Mouse (Mus musculus): ENCODE results near the gene Cep164. TPM values are rescaled to one million over a fixed set of nuclear protein-coding genes. Genes with fewer than 3 reads are reported as not detected.
"Not testable (repeated sequence)": the region's sequence is repeated elsewhere in the genome, so short reads cannot be mapped to it uniquely, and the experiment has no call there.

Gene Cep164
- polyA plus RNA-seq, 1 experiment from 2014 or later, result 12.9 TPM

DNA sequence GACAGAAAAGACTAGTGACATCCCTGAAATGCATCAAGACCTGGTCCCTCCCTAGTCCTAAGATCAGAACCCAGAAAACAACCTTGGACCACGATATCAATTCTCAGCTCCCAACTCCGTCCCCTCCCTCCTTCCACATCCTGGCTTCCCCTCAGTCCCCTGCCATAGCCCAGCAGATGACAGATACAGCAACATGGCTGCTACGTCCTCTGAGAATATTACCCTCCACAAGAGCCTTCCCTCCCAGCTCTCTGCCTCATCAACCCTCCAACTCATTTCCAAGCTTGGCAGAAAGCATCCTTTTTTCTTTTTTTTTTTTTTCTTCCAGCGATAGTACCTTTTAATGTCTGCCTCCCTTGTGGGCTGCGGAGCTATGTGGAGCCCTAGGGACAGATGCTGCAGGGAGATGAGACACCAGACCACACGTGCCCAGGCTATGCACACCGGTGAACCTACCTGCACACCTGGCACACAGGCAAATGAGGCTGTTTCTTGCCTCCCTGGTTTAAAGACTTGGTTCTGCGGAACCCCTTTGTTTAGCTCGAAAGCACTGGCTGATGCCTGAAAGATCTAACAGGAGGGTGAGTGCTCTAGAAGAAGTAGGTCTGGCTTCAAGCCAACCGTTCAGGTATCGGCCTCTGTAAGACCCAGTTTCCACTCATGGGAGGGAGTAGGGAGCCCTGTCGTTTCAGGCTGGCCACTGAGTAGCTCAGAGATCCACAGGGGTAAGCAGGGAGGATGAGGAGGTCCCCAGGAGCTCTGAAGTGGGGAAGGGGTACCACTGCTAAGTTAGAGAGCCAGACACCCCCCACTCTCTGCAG, 45.0 kb downstream of the Cep164 start:
- no peaks in the 10 kb centered on the region for H3K9me3 ChIP-seq (replicated peaks)
- peaks cover 16% of the 10 kb centered on the region for H3K36me3 ChIP-seq
- no peak overlapping the region for H3K4me3 ChIP-seq (replicated peaks)
- peaks cover 20% of the 10 kb centered on the region for H3K4me1 ChIP-seq
- H3K9ac ChIP-seq (replicated peaks), result no peak overlapping the region
- no peaks in the 10 kb centered on the region for H3K27me3 ChIP-seq (replicated peaks)
- peak; percentile 79 for ATAC-seq (ENCODE audit: low FRiP score)
- no peak overlapping the region for H3K4me2 ChIP-seq
- peak overlapping the region; percentile 78 for H3K27ac ChIP-seq (replicated peaks)
- 62% methylated on average over 12 of the region's 12 CpGs for WGBS

GRCm38 (mm10) chr9:45779201-45779600, 49.3 kb downstream of the Cep164 start:
- Histone ChIP-seq H3K4me1 (peaks cover 19% of the 10 kb centered on the region), H3K9ac (replicated peaks) (no peak overlapping the region), H3K36me3 (peaks cover 31% of the 10 kb centered on the region), H3K4me3 (replicated peaks) (no peak overlapping the region), H3K27me3 (replicated peaks) (no peaks in the 10 kb centered on the region), H3K4me2 (no peak overlapping the region), H3K9me3 (replicated peaks) (no peaks in the 10 kb centered on the region), H3K27ac (replicated peaks) (no peak overlapping the region)
- WGBS, result 83% methylated on average over 6 of the region's 6 CpGs
- ATAC-seq (ENCODE audit: low FRiP score), result no peak

DNA sequence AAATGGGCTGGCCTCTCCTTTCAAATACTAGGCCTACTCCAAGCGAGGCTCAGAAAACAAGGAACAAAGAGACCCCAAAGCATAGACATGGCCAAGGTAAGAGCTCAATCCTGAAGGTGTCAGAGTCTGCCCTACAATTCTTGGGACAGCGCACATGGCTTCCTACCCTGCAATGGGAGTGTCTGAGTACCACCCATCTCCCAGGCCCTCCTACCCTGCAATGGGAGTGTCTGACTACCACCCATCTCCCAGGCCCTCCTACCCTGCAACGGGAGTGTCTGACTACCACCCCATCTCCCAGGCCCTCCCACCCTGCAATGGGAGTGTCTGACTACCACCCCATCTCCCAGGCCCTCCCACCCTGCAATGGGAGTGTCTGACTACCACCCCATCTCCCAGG, 52.3 kb downstream of the Cep164 start:
- ATAC-seq (ENCODE audit: low FRiP score); H3K4me3 ChIP-seq (replicated peaks); H3K4me2 ChIP-seq; H3K27me3 ChIP-seq (replicated peaks); H3K9me3 ChIP-seq (replicated peaks); H3K4me1 ChIP-seq; H3K9ac ChIP-seq (replicated peaks); H3K27ac ChIP-seq (replicated peaks): not testable (repeated sequence)
- H3K36me3 ChIP-seq, result peaks cover 58% of the 10 kb centered on the region
- WGBS, result 66% methylated on average over 3 of the region's 3 CpGs

- WGBS, result 93% methylated on average over 6 of the region's 6 CpGs
- Histone ChIP-seq H3K4me3 (replicated peaks) (no peak overlapping the region), H3K27ac (replicated peaks) (no peak overlapping the region), H3K27me3 (replicated peaks) (no peaks in the 10 kb centered on the region), H3K36me3 (peaks cover 73% of the 10 kb centered on the region), H3K4me2 (no peak overlapping the region), H3K9me3 (replicated peaks) (no peaks in the 10 kb centered on the region), H3K4me1 (no peaks in the 10 kb centered on the region), H3K9ac (replicated peaks) (no peak overlapping the region)
- ATAC-seq (ENCODE audit: low FRiP score), result no peak
Measured at GRCm38 (mm10) chr9:45774088-45774487, 54.4 kb downstream of the Cep164 start.

DNA sequence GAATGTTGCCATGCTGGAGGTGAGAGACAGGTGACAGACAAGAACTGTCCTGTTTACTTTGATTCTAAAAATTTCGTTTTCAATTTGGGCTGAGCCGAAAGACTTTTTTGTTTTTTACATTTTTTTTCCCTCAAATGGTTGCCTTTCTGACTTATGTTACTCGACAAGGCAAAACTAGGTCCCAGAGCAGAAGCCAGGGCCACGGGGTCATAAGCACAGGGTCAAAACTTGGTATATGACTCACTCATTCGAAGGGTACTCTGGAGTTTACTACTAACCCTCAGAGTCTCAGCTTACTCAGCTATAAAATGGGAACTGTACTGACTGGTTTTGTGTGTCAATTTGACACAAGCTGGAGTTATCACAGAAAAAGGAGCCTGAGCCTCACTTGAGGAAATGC, 58.9 kb downstream of the Cep164 start:
- Histone ChIP-seq H3K9me3 (replicated peaks) (no peaks in the 10 kb centered on the region), H3K27me3 (replicated peaks) (no peaks in the 10 kb centered on the region), H3K4me1 (no peaks in the 10 kb centered on the region), H3K36me3 (peaks cover 56% of the 10 kb centered on the region), H3K9ac (replicated peaks) (no peak overlapping the region), H3K4me2 (no peak overlapping the region), H3K4me3 (replicated peaks) (no peak overlapping the region), H3K27ac (replicated peaks) (no peak overlapping the region)
- WGBS, result 96% methylated on average over 5 of the region's 5 CpGs
- no peak for ATAC-seq (ENCODE audit: low FRiP score)

DNA sequence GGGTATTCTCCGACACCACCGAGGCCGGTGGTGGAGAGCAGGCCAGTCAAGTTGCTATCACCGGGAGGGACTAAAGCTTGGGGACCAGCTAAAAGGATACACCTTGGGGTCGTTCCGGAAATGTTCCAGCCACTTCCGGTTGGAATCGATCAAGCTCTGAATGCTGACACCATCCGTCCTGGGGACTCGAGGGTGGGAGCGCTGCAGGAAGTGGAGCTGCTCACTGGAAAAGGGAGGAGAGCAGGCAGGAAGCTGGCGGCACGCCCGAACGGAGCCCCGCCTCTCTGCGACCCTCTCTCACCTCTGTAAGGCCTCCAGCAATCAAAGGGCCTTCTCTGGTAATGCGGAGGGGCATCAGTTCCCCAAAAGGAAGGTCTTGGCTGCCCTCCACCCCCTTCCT, 60.1 kb downstream of the Cep164 start:
- Histone ChIP-seq H3K9me3 (replicated peaks) (no peaks in the 10 kb centered on the region), H3K4me2 (no peak overlapping the region), H3K27me3 (replicated peaks) (no peaks in the 10 kb centered on the region), H3K9ac (replicated peaks) (no peak overlapping the region), H3K4me1 (no peaks in the 10 kb centered on the region), H3K27ac (replicated peaks) (no peak overlapping the region), H3K4me3 (replicated peaks) (no peak overlapping the region), H3K36me3 (peaks cover 45% of the 10 kb centered on the region)
- WGBS, result 90% methylated on average over 18 of the region's 18 CpGs
- no peak for ATAC-seq (ENCODE audit: low FRiP score)

DNA sequence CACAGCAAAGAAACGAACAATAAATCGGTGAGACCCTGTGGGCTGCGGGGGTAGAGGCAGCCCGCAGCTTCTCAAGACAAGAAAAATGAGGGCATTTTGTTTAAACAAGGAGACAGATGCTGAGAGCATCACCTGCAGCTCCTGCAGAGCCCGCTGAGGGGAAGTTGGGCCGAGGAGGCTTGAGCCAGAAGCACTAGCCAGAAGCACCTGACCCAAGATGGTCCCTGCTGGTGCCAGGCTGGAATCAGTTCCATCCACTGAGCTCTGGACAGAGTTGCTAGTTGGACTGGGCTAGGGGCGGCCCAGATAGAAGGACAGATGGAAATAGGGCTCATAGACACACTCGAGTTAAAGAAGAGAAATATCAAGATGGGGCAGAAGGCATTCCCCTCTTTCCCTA, 61.3 kb downstream of the Cep164 start:
- 87% methylated on average over 8 of the region's 8 CpGs for WGBS
- no peak overlapping the region for H3K9ac ChIP-seq (replicated peaks)
- no peak overlapping the region for H3K27ac ChIP-seq (replicated peaks)
- H3K36me3 ChIP-seq, result peaks cover 36% of the 10 kb centered on the region
- no peak for ATAC-seq (ENCODE audit: low FRiP score)
- H3K9me3 ChIP-seq (replicated peaks), result no peaks in the 10 kb centered on the region
- H3K4me2 ChIP-seq, result no peak overlapping the region
- no peaks in the 10 kb centered on the region for H3K4me1 ChIP-seq
- no peaks in the 10 kb centered on the region for H3K27me3 ChIP-seq (replicated peaks)
- H3K4me3 ChIP-seq (replicated peaks), result no peak overlapping the region

- no peak overlapping the region for H3K27ac ChIP-seq (replicated peaks)
- H3K4me2 ChIP-seq, result no peak overlapping the region
- no peaks in the 10 kb centered on the region for H3K9me3 ChIP-seq (replicated peaks)
- 87% methylated on average over 6 of the region's 6 CpGs for WGBS
- peaks cover 26% of the 10 kb centered on the region for H3K36me3 ChIP-seq
- no peak for ATAC-seq (ENCODE audit: low FRiP score)
- no peaks in the 10 kb centered on the region for H3K4me1 ChIP-seq
- no peak overlapping the region for H3K4me3 ChIP-seq (replicated peaks)
- no peaks in the 10 kb centered on the region for H3K27me3 ChIP-seq (replicated peaks)
- H3K9ac ChIP-seq (replicated peaks), result no peak overlapping the region
Measured at GRCm38 (mm10) chr9:45766195-45766594, 62.3 kb downstream of the Cep164 start.

DNA sequence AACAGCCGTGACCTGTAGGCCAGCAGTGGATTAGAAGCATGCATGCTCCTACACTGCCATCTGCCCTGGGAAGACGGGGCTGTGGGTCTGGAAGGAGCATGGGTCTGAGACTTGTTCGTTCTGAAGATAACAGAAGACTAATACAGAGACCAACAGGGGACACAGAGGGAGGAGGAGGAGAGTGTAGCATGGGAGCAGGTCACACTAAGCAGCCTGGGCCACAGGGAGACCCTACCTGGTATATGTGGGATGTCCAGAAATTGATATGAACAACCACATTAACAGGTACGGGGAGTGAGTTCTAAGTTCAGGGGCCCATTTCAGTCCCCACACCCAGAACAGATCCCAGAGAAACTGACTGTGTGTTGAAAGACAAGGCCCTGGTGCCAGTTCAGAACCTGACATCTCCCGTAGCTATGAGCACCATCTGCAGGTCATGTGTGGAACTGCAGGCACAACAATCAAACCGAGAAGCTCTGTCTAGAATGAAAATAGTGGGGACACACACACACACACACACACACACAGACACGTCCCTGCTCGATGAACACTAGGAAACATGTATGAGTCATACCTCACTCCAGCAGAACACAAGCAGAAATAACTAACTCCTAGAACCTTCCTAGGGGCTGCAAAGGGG, 73.9 kb downstream of the Cep164 start:
- Histone ChIP-seq H3K4me3 (replicated peaks) (no peak overlapping the region), H3K27ac (replicated peaks) (no peak overlapping the region), H3K4me2 (no peak overlapping the region), H3K4me1 (no peaks in the 10 kb centered on the region), H3K9me3 (replicated peaks) (no peaks in the 10 kb centered on the region), H3K9ac (replicated peaks) (no peak overlapping the region), H3K27me3 (replicated peaks) (no peaks in the 10 kb centered on the region), H3K36me3 (peaks cover 10% of the 10 kb centered on the region)
- peak; percentile 53; the same call in 1 of the 2 replicates for ATAC-seq (ENCODE audit: low FRiP score)
- 44% methylated on average over 8 of the region's 8 CpGs for WGBS

GRCm38 (mm10) chr9:45749917-45750316, 78.6 kb downstream of the Cep164 start:
- no peaks in the 10 kb centered on the region for H3K27me3 ChIP-seq (replicated peaks)
- peaks cover 11% of the 10 kb centered on the region for H3K36me3 ChIP-seq
- H3K4me3 ChIP-seq (replicated peaks), result no peak overlapping the region
- no peak for ATAC-seq (ENCODE audit: low FRiP score)
- WGBS, result 96% methylated on average over 4 of the region's 4 CpGs
- peaks cover 4% of the 10 kb centered on the region; the same call in 1 of the 2 replicates for H3K4me1 ChIP-seq
- no peak overlapping the region for H3K27ac ChIP-seq (replicated peaks)
- H3K9me3 ChIP-seq (replicated peaks), result no peaks in the 10 kb centered on the region
- no peak overlapping the region for H3K9ac ChIP-seq (replicated peaks)
- H3K4me2 ChIP-seq, result no peak overlapping the region

DNA sequence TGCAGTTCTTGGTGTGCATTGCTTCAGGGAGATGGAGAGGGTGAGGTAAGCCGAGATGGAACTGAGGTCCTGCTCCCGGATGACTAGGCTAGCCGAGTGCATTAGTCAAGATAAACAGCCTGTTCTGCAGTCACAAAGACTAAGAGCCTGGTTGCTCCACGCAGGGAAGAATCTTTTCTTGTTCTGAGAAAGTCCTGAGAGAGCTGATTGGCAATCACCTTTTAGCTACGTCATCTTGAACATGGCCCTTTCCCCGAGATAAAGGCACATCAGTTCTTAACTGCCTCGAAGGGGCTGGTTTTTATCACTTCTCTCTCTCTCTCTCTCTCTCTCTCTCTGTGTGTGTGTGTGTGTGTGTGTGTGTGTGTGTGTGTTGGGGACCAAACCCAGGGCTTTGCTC, 83.0 kb downstream of the Cep164 start:
- ATAC-seq (ENCODE audit: low FRiP score), result no peak
- 0 out of 2 replicates have a peak, but pooled peaks cover 6% of the 10 kb centered on the region for H3K27me3 ChIP-seq (replicated peaks)
- 47% methylated on average over 7 of the region's 7 CpGs for WGBS

DNA sequence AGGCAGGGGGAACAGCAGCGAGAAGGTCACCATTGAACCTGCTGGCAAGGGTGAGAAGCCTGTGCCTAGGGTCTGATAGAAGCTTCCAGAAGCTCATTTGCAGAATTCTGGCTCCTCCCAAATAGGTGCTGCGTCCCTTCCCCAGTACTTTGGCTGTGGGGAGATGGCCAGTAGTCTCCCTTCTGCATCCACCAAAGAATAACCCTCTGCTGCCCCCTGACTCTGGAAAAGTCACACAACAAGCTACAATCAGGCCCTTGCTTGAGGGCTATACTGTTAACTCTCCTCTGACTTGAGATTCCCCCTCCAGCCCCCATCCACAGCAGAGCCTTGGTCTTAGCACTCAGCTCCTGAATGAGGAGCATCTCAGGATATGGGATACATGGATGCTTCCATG, 87.9 kb downstream of the Cep164 start:
- H3K27me3 ChIP-seq (replicated peaks), result 0 out of 2 replicates have a peak, but pooled peaks cover 6% of the 10 kb centered on the region
- H3K9ac ChIP-seq (replicated peaks), result no peak overlapping the region
- H3K4me3 ChIP-seq (replicated peaks), result no peak overlapping the region
- H3K4me2 ChIP-seq, result no peak overlapping the region
- H3K27ac ChIP-seq (replicated peaks), result 0 out of 2 replicates have a peak overlapping the region, but pooled peaks have one; percentile 49
- no peaks in the 10 kb centered on the region; the same call in 1 of the 2 replicates for H3K36me3 ChIP-seq
- peak; percentile 68; the same call in 1 of the 2 replicates for ATAC-seq (ENCODE audit: low FRiP score)
- peaks cover 23% of the 10 kb centered on the region for H3K4me1 ChIP-seq
- WGBS, result 70% methylated on average over 2 of the region's 2 CpGs
- no peaks in the 10 kb centered on the region for H3K9me3 ChIP-seq (replicated peaks)

More for the DNA sequence above, 83.0 kb downstream of the Cep164 start:
- H3K4me2 ChIP-seq, result no peak overlapping the region
- H3K9me3 ChIP-seq (replicated peaks), result no peaks in the 10 kb centered on the region
- H3K9ac ChIP-seq (replicated peaks), result no peak overlapping the region
- 0 out of 2 replicates have a peak overlapping the region, but pooled peaks have one; percentile 5 for H3K27ac ChIP-seq (replicated peaks)
- H3K36me3 ChIP-seq, result peaks cover 5% of the 10 kb centered on the region; the same call in 1 of the 2 replicates
- H3K4me1 ChIP-seq, result peaks cover 5% of the 10 kb centered on the region; the same call in 1 of the 2 replicates
- H3K4me3 ChIP-seq (replicated peaks), result no peak overlapping the region
